9 mouse cellular contexts compared by ENCODE assay signal in the genomic region with DNA sequence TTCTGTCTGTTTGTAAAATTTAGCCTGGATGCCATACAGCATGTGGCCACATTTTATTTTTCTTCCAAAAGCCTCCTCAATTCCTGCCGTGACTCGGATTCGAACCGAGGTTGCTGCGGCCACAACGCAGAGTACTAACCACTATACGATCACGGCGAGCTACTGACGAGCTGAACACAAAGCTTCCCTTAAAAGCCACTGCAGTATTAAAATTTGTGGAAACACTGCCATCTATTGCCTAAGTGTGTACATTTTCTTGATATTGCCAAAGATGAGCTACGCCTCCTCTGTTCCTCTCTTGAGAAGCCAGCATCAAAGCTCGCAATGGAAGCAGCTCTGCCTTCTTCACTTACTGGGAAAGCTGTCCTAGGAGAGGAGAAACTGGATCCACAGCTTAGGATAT.
DNase-seq lines count a peak whose midpoint lies in the region; ATAC-seq lines count a peak whose summit lies in the region.
"Had no signal": no experiment of that assay in that cellular context is flagged by ENCODE, and none has a peak within 500 bp of the region (broad histone marks: within the 10 kb centered on the region; RNA-seq: fewer than 3 reads in every experiment).

No protein-coding gene starts in this region.

- no peak for ATAC-seq in midbrain, embryonic 11.5 days (ENCODE audit: low FRiP score)
- ATAC-seq in intestine, embryonic 15.5 days = peak; percentile 52

- no peak overlapping the region for H3K4me2 ChIP-seq in midbrain, embryonic 11.5 days
- H3K4me2 ChIP-seq in intestine, embryonic 15.5 days (replicated peaks) = no peak overlapping the region
- H3K4me2 ChIP-seq: embryonic facial prominence, embryonic 12.5 days had no signal

- DNase-seq in midbrain, embryonic 11.5 days (ENCODE audit: low spot score, missing footprints) = peak; percentile 90
- no peak for DNase-seq in midbrain, embryonic 10.5 days (ENCODE audit: low spot score)
- peak; percentile 65 for DNase-seq in cerebellum, adult 9-11 months
- peak; percentile 45 for DNase-seq in left cerebral cortex, postnatal 4 days
- peak; percentile 47 for DNase-seq in right cerebral cortex, postnatal 14 days
- DNase-seq in natural killer cell, adult 2 months (ENCODE audit: low spot score in 2 of 2) = no peak
- no peak for DNase-seq in gastrocnemius, postnatal 14 days

- H3K4me1 ChIP-seq in midbrain, embryonic 11.5 days (ENCODE audit: control insufficient read depth, insufficient read depth, low read length) = no peaks in the 10 kb centered on the region
- H3K4me1 ChIP-seq in midbrain, embryonic 10.5 days = peaks cover 10% of the 10 kb centered on the region
- H3K4me1 ChIP-seq in intestine, embryonic 15.5 days (replicated peaks) = peaks cover 12% of the 10 kb centered on the region

- no peak overlapping the region for H3K27ac ChIP-seq in midbrain, embryonic 11.5 days (ENCODE audit: low read depth, low read length)
- H3K27ac ChIP-seq in midbrain, embryonic 10.5 days (replicated peaks) = no peak overlapping the region
- H3K27ac ChIP-seq in intestine, embryonic 15.5 days = no peak overlapping the region
- H3K27ac ChIP-seq: embryonic facial prominence, embryonic 12.5 days had no signal

- no peak overlapping the region for H3K9ac ChIP-seq in midbrain, embryonic 11.5 days (ENCODE audit: low read length)
- no peak overlapping the region for H3K9ac ChIP-seq in intestine, embryonic 15.5 days
- H3K9ac ChIP-seq: embryonic facial prominence, embryonic 12.5 days had no signal

- H3K36me3 ChIP-seq in midbrain, embryonic 11.5 days (ENCODE audit: control insufficient read depth, insufficient read depth, low read length) = no peaks in the 10 kb centered on the region
- no peaks in the 10 kb centered on the region for H3K36me3 ChIP-seq in midbrain, embryonic 10.5 days
- H3K36me3 ChIP-seq in intestine, embryonic 15.5 days = no peaks in the 10 kb centered on the region
- H3K36me3 ChIP-seq: embryonic facial prominence, embryonic 12.5 days had no signal

- H3K4me3 ChIP-seq in midbrain, embryonic 11.5 days (ENCODE audit: low read depth, low read length) = no peak overlapping the region
- no peak overlapping the region for H3K4me3 ChIP-seq in midbrain, embryonic 10.5 days
- H3K4me3 ChIP-seq in intestine, embryonic 15.5 days (replicated peaks) = no peak overlapping the region
- H3K4me3 ChIP-seq: embryonic facial prominence, embryonic 12.5 days had no signal

- intact Hi-C loops in left cerebral cortex, postnatal 4 days (cut with DNase I) = loop anchor here (10.0 kb wide), 5 partner anchors 115 to 1755 kb away; no protein-coding TSS in a partner anchor
- intact Hi-C loops in gastrocnemius, postnatal 14 days (cut with DNase I; ENCODE audit: low total_unique reads) = no loop called here

- H3K9me3 ChIP-seq in midbrain, embryonic 11.5 days (ENCODE audit: control insufficient read depth, low read length) = no peaks in the 10 kb centered on the region
- no peaks in the 10 kb centered on the region for H3K9me3 ChIP-seq in midbrain, embryonic 10.5 days (replicated peaks)
- no peaks in the 10 kb centered on the region for H3K9me3 ChIP-seq in intestine, embryonic 15.5 days
- H3K9me3 ChIP-seq: embryonic facial prominence, embryonic 12.5 days had no signal

- no peaks in the 10 kb centered on the region for H3K27me3 ChIP-seq in midbrain, embryonic 11.5 days (ENCODE audit: control insufficient read depth, insufficient read depth, low read length)
- no peaks in the 10 kb centered on the region for H3K27me3 ChIP-seq in midbrain, embryonic 10.5 days (ENCODE audit: low read depth, poor library complexity, severe bottlenecking)
- H3K27me3 ChIP-seq in intestine, embryonic 15.5 days (replicated peaks) = no peaks in the 10 kb centered on the region
- H3K27me3 ChIP-seq: embryonic facial prominence, embryonic 12.5 days had no signal

- WGBS in midbrain, embryonic 11.5 days = 74% methylated on average over 12 of the region's 12 CpGs
- WGBS in midbrain, embryonic 10.5 days = 77% methylated on average over 12 of the region's 12 CpGs
- 52% methylated on average over 12 of the region's 12 CpGs for WGBS in intestine, embryonic 15.5 days

Comparison
In these comparisons a context has a peak if more than half of its experiments do, and no peak if none do; other contexts are left out.
1. DNase-seq: peak in midbrain, embryonic 11.5 days (single experiment), cerebellum, adult 9-11 months (single experiment), left cerebral cortex, postnatal 4 days (single experiment) and right cerebral cortex, postnatal 14 days (single experiment); none in midbrain, embryonic 10.5 days (single experiment), natural killer cell, adult 2 months (0 of 2) and gastrocnemius, postnatal 14 days (single experiment).